Mouse (Mus musculus): ENCODE data around the gene Rarb.

Gene Rarb

DNA sequence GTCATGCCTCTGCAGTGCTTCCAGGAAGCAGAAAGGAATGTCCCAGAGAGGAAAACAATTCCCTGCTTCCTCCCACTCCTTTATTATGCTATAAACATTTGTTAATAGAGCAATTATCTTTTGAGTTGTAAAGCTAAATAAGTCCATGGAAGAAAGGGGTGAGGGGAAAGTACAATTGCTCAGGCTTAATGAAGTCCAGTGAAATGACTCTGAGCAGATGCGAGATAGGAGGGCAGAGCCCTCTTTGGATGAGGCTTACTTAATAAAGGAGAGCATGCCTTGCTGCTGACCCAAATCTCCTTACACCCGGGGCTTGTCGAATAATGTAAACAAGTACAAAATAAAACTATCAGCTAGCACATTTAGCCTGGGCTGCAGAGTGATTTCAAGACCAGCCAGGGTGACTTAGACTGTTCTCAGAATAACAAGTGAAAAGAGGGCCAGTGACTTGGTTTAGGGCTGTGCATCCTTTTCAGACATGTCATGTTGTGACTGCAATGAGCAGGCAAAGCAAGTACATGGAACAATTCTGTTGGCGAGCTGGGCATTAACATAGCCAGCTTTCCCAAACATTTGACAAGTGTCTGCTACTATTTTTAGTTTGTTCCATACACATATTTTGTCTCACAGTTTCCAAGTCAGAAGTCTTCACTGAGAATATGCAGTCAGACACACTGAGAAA, 83.5 kb downstream of the Rarb start:
- no peak for DNase-seq (ENCODE audit: low read depth, low spot score)

GRCm38 (mm10) chr14:16733595-16734298, 85.2 kb downstream of the Rarb start:
- no peak for DNase-seq (ENCODE audit: low read depth, low spot score)

DNA sequence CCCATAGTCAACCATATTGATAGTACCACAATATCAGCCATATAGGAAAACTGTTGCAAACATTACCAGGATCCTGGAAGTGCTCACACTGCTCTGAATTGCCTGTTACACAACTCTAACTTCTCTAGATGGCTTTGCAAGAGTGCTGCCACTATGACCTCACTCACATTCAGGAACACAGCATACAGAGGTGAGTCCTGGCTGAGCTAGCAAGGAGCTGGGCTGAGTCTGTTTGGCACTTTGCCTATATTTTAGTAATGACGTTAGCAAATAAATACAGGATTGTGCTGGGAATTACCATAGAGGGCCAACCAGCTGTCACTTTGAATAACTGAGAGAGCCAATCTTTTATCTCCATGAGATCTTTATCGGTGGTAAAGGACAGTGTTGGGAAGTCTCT, 86.9 kb downstream of the Rarb start:
- DNase-seq (ENCODE audit: low read depth, low spot score), result no peak

DNA sequence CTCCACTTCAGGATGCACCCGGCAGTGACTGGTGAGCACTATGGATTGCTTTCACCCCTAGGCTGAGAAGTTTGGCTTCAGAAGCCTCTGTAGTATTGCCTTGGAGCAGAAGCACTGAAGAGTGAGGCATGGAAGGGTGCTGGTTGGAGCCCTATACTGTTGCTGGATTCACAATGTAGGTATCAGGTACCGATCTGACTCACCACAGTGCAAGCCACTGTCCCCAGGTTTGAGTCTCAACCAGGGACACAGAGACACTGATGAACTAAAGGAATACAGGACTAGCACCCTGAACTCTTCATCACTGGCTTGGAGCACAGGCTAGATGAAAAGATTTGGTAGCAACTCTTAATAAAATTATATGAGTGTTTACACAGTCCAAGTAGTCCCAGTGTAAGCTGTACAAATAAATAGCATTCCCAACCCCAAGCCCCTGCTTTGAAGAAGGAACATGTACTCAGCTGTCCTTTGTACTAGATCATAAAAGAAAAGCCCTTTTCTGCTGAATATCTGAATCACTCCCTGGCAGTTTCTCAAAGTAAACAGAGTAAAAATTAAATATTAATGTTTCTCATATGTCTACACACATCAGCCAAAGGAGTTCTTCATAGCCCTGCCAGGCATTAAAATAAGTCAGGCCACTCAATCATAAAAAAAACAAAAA, 90.6 kb downstream of the Rarb start:
- DNase-seq (ENCODE audit: low read depth, low spot score), result no peak

DNA sequence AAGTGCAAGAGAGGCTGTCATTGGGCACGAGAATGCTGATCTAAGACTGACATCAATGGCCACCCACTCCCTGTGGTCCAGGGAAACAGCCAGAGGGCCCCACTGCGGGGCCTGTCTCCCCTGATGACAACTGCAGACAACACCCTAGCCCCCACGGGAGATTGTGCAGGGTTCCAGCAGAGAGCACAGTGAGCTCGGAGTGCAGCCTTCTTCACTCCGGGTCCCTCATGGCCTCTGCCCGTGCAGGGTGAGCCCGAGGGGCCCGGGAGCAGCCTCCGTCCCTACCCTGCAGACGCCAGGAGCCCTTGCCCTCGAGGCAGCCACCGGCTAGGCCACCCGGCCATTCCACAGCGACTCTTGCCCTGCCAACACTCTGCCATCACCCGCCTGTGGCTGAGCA, 95.0 kb downstream of the Rarb start:
- no peak for DNase-seq (ENCODE audit: low read depth, low spot score)

- no peak for DNase-seq (ENCODE audit: low read depth, low spot score)
These were observed 101.1 kb downstream of the Rarb start for GRCm38 (mm10) chr14:16717821-16718220.

- DNase-seq (ENCODE audit: low read depth, low spot score), result no peak
These were observed 104.5 kb downstream of the Rarb start for GRCm38 (mm10) chr14:16714344-16714955.

DNA sequence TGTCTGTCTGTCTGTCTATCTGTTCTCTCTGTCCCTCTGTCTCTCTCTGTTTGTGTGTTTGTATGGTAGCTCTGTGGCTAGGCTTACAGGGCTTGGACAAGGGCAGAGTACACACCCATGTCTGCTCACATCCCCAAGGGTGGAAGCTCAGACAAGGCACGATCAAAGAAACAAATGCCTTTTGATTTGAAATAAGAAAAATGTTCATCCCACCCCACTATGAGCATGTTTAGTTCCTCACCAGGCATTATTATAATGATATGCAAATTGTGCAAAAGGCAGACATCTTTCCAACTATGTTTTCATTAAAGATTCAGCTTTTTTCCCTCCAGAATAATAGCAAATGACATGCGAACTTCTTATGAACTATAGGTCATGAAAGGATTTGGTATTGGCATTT, 105.2 kb downstream of the Rarb start:
- DNase-seq (ENCODE audit: low read depth, low spot score), result no peak

- no peak for DNase-seq (ENCODE audit: low read depth, low spot score)
These were observed 119.7 kb downstream of the Rarb start for GRCm38 (mm10) chr14:16699228-16699627.

DNA sequence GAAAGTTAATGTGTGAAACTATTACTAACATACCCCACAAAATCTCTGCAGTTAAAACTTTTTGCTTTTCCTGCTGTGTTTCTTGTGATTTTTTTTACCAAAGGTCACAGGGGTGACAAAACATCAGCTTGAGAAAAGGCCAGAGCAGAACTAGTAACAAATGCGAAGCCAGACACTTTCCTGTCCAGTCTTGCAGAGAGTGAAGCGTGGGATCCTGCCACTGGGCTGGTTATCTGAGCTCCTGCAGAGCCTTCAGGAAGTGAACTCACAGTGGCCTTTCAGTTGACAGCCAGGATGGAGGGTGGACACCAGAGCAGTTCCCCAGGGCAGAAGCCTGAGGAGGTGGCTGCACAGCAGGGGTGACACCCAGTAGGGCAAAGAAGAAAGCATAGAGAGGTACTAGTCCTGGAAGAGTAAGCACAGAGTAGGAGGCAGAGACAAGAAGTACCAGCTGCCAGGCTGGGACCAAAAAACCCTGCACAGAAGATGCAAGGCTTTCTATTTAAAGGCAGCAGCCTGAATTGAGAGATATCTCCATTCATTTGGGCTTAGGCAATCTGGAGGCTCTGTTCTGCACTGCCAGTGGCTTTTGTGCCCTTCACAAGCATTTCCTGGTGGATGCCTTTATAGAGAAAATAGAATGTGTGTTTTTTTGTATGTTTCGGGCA, 123.4 kb downstream of the Rarb start:
- DNase-seq (ENCODE audit: low read depth, low spot score), result no peak

GRCm38 (mm10) chr14:16678335-16678734, 140.6 kb downstream of the Rarb start:
- DNase-seq (ENCODE audit: low read depth, low spot score), result no peak

DNA sequence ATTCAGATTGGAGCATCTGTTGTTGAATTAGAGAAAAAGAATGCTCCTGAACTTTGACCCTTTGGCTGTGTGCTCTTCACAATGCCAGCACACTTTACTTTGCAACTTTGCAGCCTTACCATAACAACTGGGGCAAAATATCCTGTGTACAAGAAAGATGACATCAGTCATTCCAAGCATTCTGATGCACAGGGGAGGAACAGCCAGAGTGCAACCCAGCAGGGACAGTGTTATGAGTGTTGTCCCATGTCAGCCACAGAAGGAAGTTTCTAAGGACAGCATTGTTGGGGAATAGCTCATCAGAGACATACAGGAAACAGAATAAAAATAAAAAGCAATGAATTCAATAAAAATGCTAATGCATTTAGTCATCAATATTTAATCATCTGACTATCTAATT, 141.9 kb downstream of the Rarb start:
- no peak for DNase-seq (ENCODE audit: low read depth, low spot score)

DNA sequence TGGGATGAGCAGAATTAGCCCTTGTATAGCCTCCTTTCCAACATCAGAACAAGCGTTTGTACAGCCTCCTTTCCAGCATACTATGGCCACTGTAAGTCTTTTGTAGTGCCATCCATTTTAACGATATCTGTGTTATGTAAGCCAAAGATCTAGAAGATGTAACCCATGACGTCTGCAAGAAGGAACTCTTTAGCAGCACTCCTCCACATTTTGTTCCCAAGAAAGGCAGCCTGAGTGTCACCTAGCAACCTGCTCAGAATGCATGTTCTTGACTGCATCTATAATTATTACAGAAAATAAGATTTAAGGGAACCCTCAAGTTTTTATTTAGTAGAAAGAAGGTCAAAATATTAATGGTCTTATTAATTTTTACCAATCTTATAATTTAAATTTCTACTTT, 148.4 kb downstream of the Rarb start:
- no peak for DNase-seq (ENCODE audit: low read depth, low spot score)

DNA sequence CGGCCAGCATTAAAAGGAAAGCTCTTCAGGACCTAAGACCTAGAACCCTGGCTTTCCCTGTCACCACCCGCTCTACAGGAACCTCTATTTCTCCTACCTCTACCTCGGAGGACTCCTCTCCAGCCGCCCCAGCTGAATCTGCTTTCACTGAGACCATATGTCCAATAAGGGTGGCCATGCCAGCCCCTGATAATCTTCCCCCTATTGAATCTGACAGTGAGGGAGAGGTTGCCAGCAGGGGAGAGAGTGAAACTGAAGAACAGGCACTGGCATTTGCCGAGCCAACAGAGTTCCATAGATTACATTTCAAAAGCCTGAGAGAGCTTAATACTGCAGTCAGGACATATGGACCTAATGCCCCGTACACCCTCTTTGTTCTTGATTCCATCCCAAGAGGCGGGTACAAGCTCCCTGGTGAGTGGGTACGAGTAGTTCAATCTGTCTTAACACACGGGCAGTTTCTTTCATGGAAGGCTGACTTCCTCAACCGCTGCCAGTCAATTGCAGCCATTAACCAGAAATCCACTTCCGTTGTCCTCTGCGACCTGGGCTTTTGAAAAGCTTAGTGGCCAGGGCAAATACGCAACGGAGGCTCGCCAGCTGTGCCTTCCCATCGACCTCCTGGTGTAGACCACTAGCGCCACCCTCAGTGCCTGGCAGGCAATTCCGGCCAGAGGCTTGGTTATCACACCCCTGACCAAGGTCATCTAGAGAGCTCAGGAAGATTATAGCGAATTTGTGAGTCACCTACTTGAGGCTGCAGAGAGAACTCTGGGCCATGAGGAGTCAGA, 179.6 kb downstream of the Rarb start:
- no peak for DNase-seq (ENCODE audit: low read depth, low spot score)

DNA sequence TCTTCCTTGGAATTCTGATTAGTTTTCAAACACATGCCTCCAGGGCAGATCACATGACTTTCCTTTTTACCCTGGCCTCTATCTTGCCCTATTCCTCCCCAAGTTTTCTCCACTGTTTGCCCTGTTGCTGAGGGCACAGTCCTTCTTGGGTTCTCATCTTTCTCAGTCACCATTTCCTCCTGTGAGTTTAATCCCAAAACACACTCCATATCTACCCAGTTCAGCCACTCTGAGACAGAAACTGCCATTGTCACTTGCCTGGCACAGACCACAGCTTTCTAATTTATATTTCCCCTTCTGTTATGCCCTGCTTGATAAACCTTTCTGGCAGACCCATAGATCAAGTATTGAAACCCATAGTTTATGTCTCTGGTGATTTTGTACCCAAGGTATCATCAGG, 205.0 kb downstream of the Rarb start:
- no peak for DNase-seq (ENCODE audit: low read depth, low spot score)

DNA sequence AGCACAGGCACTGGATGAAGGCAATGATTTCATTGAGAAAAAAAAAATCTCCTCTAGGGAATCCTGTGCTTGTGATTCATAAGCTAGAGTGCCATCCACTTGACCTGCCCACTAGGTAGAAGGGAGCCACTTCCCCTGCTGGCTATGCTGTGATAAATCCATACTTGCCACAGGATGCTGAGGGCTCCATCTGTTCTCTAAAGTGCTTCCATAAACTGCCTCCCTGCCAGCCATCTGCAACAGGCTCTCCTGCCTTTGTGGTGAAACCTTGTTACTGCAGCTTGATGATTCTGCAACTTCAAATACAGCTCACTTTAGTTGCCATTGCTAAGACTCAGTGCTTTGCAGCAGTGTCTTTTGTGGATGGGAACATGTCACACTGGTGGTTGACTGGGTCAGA, 213.5 kb downstream of the Rarb start:
- no peak for DNase-seq (ENCODE audit: low read depth, low spot score)

GRCm38 (mm10) chr14:16604469-16605064, 214.4 kb downstream of the Rarb start:
- DNase-seq (ENCODE audit: low read depth, low spot score), result no peak

DNA sequence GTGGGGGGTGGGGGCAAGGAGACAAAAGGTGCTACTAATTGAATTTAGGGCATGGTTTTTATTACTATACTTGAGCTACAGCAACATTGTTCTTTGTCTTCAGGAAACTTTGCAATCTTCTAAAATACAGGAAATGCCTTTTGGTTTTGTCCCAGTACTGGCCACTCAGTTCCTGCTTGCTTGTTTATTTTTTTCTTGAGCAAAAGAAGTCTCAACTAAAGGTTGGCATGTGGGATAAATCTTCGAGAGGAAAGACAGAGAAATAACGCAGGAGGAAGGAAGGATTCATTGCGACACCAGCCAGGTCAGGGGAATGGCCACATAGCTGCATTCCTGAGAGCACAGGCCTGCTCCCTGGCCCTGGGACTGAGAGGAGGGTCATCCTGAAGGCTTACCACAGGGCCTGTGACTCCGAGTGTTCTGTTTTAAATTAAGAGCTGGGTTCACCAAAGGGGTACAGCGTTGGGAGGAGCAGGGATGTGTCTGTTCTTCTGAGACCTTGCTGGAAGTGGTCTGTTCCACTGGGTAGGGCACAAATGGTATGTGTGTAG, 215.8 kb downstream of the Rarb start:
- no peak for DNase-seq (ENCODE audit: low read depth, low spot score)

DNA sequence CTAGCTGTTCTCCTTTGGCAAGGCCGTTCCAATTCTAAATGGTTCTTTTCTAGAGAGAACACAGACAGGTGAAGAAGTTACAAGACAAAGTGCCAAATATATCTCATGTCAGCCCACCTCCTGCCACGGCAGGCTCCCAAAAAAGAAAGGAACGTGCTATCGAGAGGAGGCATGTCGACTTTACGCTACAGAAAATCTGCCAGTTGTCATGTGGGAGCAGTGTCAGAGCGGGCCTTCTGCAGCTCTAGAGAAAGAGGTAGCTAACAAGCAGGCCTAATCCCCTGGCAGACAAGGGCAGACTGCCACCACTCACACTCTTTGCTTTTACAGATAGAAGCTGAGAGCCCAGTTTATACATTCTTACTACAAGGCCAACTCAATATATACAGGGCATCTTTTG, 219.7 kb downstream of the Rarb start:
- DNase-seq (ENCODE audit: low read depth, low spot score), result no peak

DNA sequence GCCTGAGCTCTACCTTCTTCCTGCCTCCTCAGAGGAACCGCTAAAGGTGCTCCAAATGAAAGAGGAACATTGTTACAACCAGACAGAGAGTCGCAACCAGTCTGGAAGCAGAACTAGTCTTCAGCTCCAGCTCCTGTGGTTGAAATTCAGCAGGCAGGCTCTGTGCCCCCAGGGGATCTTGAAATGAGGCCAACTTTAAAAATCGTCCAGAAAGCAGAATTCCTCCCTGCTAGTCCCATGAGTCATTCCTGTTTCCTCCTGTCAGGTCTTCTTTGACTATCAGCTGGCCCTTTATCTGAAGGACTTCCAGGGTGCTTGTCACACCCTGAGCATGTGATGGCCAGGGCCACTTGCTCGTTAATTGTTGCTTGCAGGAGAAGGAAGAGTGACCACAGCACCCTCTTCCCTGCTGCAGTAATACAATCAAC, 220.9 kb downstream of the Rarb start:
- DNase-seq (ENCODE audit: low read depth, low spot score), result no peak
